Mouse (Mus musculus): ENCODE data around the gene Rnf24.

The Rnf24 gene

GRCm38 (mm10) chr2:131262680-131263670 lies 89.7 kb downstream of the Rnf24 start:
- DNase-seq (ENCODE audit: low read depth, low spot score), result no peak

DNA sequence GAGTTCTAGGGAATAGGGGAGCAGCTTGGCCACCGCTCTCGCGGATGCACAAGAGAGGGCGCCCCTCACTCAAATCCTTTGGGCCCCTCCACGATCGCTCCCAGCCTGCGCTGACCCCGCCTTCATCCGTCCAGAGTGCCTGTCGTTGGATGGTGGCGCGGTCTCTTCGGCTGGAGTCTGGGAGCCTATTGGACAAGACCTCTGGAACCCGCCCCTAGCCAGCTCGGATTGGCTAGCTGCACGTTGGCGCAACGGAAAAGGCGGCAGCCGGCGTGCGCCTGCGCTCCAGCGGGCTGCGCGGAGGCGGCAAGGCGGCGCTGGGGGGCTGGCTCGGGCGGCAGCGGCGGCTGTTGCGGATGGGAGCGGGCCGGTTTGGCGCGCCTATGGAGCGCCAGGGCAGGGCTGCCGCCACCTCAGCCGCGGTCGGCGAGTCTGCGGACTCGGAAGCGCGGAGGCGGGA lies 90.4 kb downstream of the Rnf24 start, which contains the start of gene Pank2:
Gene Pank2, plus strand, starts transcription at position 283 of the 460 bp plus-strand sequence.
- peak; percentile 97 for DNase-seq (ENCODE audit: low read depth, low spot score)

DNA sequence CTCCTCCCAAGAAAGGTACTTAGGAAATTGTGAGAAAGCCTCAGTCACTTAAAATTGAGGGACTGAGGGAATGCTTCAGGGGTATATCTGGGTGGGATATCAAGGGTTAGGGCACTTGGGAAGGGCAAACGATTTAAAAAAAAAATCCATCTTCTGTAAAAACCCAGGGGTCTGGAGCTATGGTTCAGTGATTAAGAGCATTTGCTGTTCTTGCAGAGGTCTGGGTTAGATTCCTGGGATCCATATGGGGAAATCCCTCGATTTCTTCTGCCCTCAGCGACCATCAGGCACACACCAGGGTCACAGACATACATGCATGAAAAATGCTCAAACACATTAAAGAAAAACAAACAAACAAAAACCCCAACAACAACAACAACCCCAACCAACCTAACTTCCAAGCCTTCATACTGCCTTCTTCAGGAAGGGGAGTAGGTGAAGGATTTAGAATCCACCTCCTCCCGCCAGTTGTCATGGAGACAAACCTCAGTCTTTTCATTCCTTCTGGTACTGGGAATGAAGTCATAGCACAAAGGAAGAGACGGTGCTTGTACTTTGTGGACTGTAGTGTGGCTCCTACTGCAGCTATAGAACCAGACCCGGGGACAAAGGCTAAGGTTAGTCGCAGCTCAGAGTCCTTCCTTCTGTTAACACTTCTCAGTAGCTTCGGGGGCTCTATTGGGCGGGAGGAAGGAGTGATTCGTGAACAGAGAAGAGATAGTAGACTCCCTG lies 91.0 kb downstream of the Rnf24 start:
- DNase-seq (ENCODE audit: low read depth, low spot score), result no peak

DNA sequence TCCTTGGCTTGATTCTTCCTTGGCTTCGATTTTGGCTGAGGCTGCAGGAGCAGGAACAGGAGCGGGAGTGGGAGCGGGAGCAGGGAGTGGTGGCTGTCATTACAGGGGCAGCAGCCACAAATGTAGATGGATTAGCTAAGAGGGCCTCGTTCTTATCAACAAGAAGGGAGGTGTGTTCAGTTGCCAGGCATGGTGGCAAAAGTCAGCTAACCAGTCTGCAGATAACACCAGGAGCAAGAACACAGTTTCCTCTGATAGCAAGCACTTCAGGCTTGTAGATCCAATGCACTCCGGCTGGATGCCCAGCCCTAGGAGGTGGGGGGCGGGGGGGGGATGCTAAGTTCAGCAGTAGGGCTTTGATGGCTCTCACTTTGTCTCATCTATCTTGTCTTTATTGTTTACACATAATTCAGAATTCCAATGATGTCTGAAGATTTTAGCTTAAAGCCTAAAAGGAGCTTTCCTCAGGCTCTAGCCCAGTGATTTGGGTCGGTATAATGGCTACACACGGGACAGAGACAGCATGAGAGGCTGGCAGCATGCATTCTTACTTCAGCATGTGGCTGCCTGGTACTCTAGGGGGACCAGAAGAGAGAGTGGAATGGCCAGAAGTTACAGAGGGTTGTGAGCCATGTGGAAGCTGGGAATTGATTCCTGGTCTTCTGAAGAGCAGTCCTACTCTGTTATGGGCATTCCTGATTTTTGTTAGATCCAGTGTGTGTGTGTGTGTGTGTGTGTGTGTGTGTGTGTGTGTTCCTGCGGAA lies 92.0 kb downstream of the Rnf24 start:
- no peak for DNase-seq (ENCODE audit: low read depth, low spot score)

- no peak for DNase-seq (ENCODE audit: low read depth, low spot score)
Measured at GRCm38 (mm10) chr2:131258693-131259092, 94.0 kb downstream of the Rnf24 start.

GRCm38 (mm10) chr2:131255738-131256137 lies 97.0 kb downstream of the Rnf24 start:
- DNase-seq (ENCODE audit: low read depth, low spot score), result no peak

DNA sequence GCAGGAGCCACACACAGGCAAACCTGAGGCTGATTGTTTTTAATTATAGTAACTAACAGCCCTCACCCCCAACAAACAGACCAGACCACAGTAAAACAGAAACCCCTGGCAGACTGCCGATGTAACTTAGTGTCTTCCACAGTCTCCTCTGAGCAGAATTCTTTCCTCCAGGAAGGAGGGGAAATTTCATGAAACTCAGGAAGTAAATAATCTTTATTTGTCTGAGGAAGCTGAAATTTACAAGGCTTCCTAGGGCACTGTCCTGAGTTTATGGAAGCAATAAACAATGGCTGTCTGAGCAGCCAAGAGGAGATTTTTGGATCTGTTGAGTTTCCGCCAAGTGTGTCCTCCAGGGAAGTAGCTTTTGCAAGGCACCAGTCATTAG lies 98.4 kb downstream of the Rnf24 start:
- no peak for DNase-seq (ENCODE audit: low read depth, low spot score)

DNA sequence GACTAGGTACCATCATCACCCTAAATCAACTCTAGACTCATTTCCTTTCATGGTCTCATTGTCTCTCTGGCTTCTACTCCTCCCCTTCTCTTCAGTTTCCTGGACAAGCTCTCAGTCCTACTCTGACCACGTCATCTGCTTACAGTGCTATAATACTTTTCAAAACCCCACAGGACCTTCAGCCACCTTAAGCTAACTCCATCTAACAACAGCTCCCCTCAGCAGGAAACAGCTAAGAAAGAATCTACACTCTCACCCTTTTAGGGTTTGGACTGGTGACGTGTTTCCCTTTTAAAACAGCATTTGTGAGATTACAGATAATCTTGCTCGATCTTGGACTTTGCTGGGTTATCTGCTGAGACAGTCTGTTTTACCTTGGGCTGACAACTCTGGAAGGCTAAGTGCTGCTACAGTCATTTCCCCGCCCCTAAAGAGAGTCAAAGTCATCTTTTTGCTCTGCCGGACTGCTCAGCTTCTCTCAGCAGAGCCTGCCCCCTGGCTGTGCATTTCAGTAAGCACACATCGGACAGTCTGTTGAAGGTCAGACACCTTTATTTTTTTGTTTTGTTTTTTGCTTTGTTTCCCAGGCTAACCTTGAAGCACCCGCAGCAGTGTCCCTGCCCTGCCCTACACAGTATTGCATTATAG lies 98.9 kb downstream of the Rnf24 start:
- DNase-seq (ENCODE audit: low read depth, low spot score), result peak; percentile 64

Measured in skeletal muscle tissue, adult 2 months (tissue).